Mouse (Mus musculus) neural tube, embryonic 11.5 days (tissue): Measurements from ENCODE around the gene Rffl. TPM values are rescaled to one million over a fixed set of nuclear protein-coding genes. Genes with fewer than 3 reads are reported as not detected.

Experiments used
- ATAC-seq: fragments of 200-750 bp; cut with Nextera tagmentation; 2 replicates; pipeline ENCODE4 v1.8.0; 2017; ENCODE audit warnings: moderate number of reproducible peaks, mild to moderate bottlenecking, moderate TSS enrichment, moderate library complexity; ENCODE audit not compliant: insufficient read depth, low FRiP score, low TSS enrichment
- DNase-seq: peaks from one replicate; pipeline ENCODE4 v3.0.0-alpha.2; 2015; ENCODE audit warnings: low spot score
- H3K27ac ChIP-seq: fragments of 300-500 bp; sonication (generic); 2 replicates; pipeline ENCODE4 v1.5.1; 2014; ENCODE audit warnings: low read depth, mild to moderate bottlenecking, low read length
- H3K27me3 ChIP-seq: fragments of 300-500 bp; sonication (generic); 2 replicates; pipeline ENCODE4 v1.6.1; 2014; ENCODE audit warnings: mild to moderate bottlenecking, low read length, mixed read lengths; ENCODE audit not compliant: control insufficient read depth, insufficient read depth
- H3K36me3 ChIP-seq: fragments of 300-500 bp; sonication (generic); 2 replicates; pipeline ENCODE4 v1.6.1; 2014; ENCODE audit warnings: mild to moderate bottlenecking, low read length, moderate library complexity, mixed read lengths; ENCODE audit not compliant: control insufficient read depth, insufficient read depth
- H3K4me1 ChIP-seq: fragments of 300-500 bp; sonication (generic); 2 replicates; pipeline ENCODE4 v1.6.1; 2014; ENCODE audit warnings: low read length, mixed read lengths; ENCODE audit not compliant: control insufficient read depth, insufficient read depth
- H3K4me2 ChIP-seq: fragments of 300-500 bp; sonication (generic); 2 replicates; pipeline ENCODE4 v1.6.1; 2014; ENCODE audit warnings: low read depth, mild to moderate bottlenecking, moderate library complexity
- H3K4me3 ChIP-seq: fragments of 300-500 bp; sonication (generic); 2 replicates; pipeline ENCODE4 v1.5.1; 2014; ENCODE audit warnings: low read depth, low read length
- H3K9ac ChIP-seq: fragments of 300-500 bp; sonication (generic); 2 replicates; pipeline ENCODE4 v1.6.1; 2014; ENCODE audit warnings: mild to moderate bottlenecking, low read length
- H3K9me3 ChIP-seq: fragments of 300-500 bp; sonication (generic); 2 replicates; pipeline ENCODE4 v1.6.1; 2016; ENCODE audit warnings: low read length; ENCODE audit not compliant: control insufficient read depth
- WGBS: fragments of 180-500 bp; shearing (Covaris S2); extraction: QIAGEN DNeasy Blood & Tissue Kit; methylation state at CpG from one replicate; pipeline ENCODE4 v1.1.7; 2014; 5-methylcytosine and 5-hydroxymethylcytosine counted together
- polyA plus RNA-seq: library from polyadenylated mRNA; unstranded; fragments of >200 nt; fragmentation: Nextera tagmentation; extraction: Ambion mirVana; gene quantifications from 2 replicates; pipeline ENCODE4 v1.2.1, GENCODE M21; 2014

The Rffl gene
- polyA plus RNA-seq, 1 experiment from 2014 or later = 11.9 TPM

DNA sequence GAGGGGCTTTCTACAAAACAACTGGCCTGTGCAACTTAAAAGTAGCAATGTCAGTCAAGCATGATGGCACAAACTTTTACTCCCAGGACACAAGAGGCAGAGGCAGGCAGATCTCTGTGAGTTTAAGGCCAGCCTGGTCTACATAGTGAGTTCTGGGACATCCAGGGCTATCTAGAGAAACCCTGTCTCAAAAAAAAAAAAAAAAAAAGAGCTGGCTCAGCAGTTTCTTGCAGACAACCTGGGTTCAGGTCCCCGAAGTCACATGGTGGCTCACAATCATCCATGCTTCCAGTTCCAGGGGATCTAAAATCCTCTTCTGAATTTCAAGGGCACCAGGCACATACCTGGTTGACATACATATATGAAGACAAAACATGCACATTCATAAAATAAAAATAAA is 115.1 kb downstream of the Rffl start:
- H3K4me1 ChIP-seq = no peaks in the 10 kb centered on the region
- ATAC-seq = no peak
- 79% methylated on average over 1 of the region's 1 CpGs for WGBS
- H3K4me3 ChIP-seq = no peak overlapping the region
- H3K9me3 ChIP-seq = no peaks in the 10 kb centered on the region
- no peak overlapping the region for H3K9ac ChIP-seq
- H3K4me2 ChIP-seq = no peak overlapping the region
- no peak overlapping the region for H3K27ac ChIP-seq
- no peaks in the 10 kb centered on the region for H3K27me3 ChIP-seq
- no peaks in the 10 kb centered on the region for H3K36me3 ChIP-seq
- DNase-seq = no peak

Other genes with a start within 250 kb of the Rffl start
- 0.29 and 0.39 TPM in 2 replicates for gene Cct6b, start 106.9 kb downstream of the Rffl start, polyA plus RNA-seq
- 34.7 and 38.2 TPM in 2 replicates for gene Zfp830, start 106.9 kb downstream of the Rffl start, polyA plus RNA-seq
- gene Lig3, start 90.1 kb downstream of the Rffl start, polyA plus RNA-seq = 50.4 and 52.9 TPM in 2 replicates
- 14.8 and 17.9 TPM in 2 replicates for gene Rad51d, start 19.4 kb upstream of the Rffl start, polyA plus RNA-seq
- gene Fndc8, start 20.9 kb upstream of the Rffl start, polyA plus RNA-seq = 0.13 and 0.39 TPM in 2 replicates
- gene Nle1, start 37.2 kb upstream of the Rffl start, polyA plus RNA-seq = 28.8 and 29.9 TPM in 2 replicates
- 7.5 and 8.3 TPM in 2 replicates for gene Unc45b, start 39.3 kb upstream of the Rffl start, polyA plus RNA-seq
- 0.74 and 0.86 TPM in 2 replicates for gene Slfn5, start 80.1 kb upstream of the Rffl start, polyA plus RNA-seq
- 7.2 and 9.8 TPM in 2 replicates for gene Slfn9, start 120.6 kb upstream of the Rffl start, polyA plus RNA-seq
- 0.14 and 0.19 TPM in 2 replicates for gene Slfn8, start 149.6 kb upstream of the Rffl start, polyA plus RNA-seq
- gene Slfn2, start 193.9 kb upstream of the Rffl start, polyA plus RNA-seq = 1.4 and 1.5 TPM in 2 replicates
- not detected in 2 replicates for gene Slfn1, start 245.6 kb upstream of the Rffl start, polyA plus RNA-seq